9 mouse cellular contexts compared by ENCODE assay signal in the genomic region with DNA sequence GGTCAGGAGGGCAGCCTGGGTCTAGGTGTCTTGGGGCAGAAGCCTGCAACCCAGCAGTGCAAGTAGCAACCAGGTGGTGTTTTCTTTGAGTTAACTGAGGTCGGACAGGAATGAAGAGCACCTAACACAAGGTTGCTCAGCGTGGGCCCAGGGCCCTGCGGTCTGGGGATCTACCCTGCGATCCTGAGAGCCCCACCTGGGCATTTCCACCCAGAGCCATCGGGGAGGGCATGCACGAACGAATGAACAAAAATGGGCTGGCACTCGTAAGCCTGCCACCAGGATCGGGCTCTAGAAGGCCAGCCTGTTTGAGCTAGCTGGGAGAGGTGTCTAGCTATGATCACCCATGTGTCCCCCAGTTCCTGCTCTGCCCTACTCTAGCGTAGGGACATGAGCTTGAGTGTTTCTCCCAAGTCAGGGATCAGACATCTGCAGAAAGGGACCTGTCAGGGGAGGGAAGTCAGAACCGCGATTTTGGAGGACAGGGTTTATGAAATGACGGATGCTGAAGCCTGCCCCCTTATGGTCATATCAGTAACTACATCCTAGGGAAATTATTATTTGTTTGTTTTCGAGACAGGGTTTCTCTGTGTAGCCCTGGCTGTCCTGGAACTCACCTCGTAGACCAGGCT. TPM values are rescaled to one million over a fixed set of nuclear protein-coding genes. Genes with fewer than 3 reads are reported as not detected.
DNase-seq lines count a peak whose midpoint lies in the region; ATAC-seq and TF ChIP-seq lines count a peak whose summit lies in the region.
"Had no signal": no experiment of that assay in that cellular context is flagged by ENCODE, and none has a peak within 500 bp of the region (broad histone marks: within the 10 kb centered on the region; RNA-seq: fewer than 3 reads in every experiment).

No protein-coding gene starts in this region.

- no peak overlapping the region for H3K4me3 ChIP-seq in layer of hippocampus, adult 2 months
- H3K4me3 ChIP-seq: liver, embryonic 15.5 days had no signal

- peak; percentile 62 to 76 for ATAC-seq in hematopoietic stem cell, adult 5-6 weeks (replicated peaks in 1 of 2; ENCODE audit: insufficient read depth in 1 of 2, low FRiP score in 2 of 2, low TSS enrichment in 1 of 2, low read depth in 1 of 2, poor library complexity in 2 of 2, severe bottlenecking in 2 of 2)

- peak; percentile 88 for TF ChIP-seq CTCF in layer of hippocampus, adult 2 months (conservative IDR thresholded peaks at IDR 0.05)

- DNase-seq in layer of hippocampus, adult 2 months (ENCODE audit: low spot score in 2 of 2) = peak in 1 of 2 experiments; percentile 26
- DNase-seq in layer of hippocampus, postnatal 25 days (ENCODE audit: extremely low spot score in 1 of 2, low spot score in 1 of 2) = no peak
- peak; percentile 50 for DNase-seq in MN1 (ENCODE audit: low spot score)
- DNase-seq in cerebellum, postnatal 25 days = peak; percentile 52 to 53
- peak; percentile 44 for DNase-seq in lung, postnatal 14 days
- no peak for DNase-seq in ovary, postnatal 10 days (ENCODE audit: low spot score)
- no peak for DNase-seq in spleen, adult 12 weeks (ENCODE audit: low spot score)

- no peak overlapping the region for H3K27ac ChIP-seq in layer of hippocampus, adult 2 months
- H3K27ac ChIP-seq: liver, embryonic 15.5 days had no signal

RNA-seq across cellular contexts. Expression of a gene that starts 22.2 kb away (rescaled TPM):
- not detected for total RNA-seq in layer of hippocampus, adult 2 months (2021)
- total RNA-seq in layer of hippocampus, postnatal 25 days (2021) = 1 to 10 TPM in 1 of 2 experiments, not detected in 1; 1.4 TPM
- total RNA-seq in hematopoietic stem cell, adult 5-6 weeks (2017) = 22.8 TPM in 1 of 2 replicates, not detected in the other

RNA-seq across cellular contexts. Expression of a gene that starts 49.5 kb away (rescaled TPM):
- 1 to 10 TPM in 1 of 2 experiments, under 1 TPM in 1; 0.44 to 1.4 TPM for total RNA-seq in layer of hippocampus, adult 2 months (2021)
- 1 to 10 TPM in 1 of 2 experiments, under 1 TPM in 1; 0.79 to 1.3 TPM for total RNA-seq in layer of hippocampus, postnatal 25 days (2021)
- 0.30 and 1.5 TPM in 2 replicates for total RNA-seq in hematopoietic stem cell, adult 5-6 weeks (2017)

Comparison
In these comparisons a context has a peak if more than half of its experiments do, and no peak if none do; other contexts are left out.
1. DNase-seq: peak in MN1 (single experiment), cerebellum, postnatal 25 days (2 of 2) and lung, postnatal 14 days (single experiment); none in layer of hippocampus, postnatal 25 days (0 of 2), ovary, postnatal 10 days (single experiment) and spleen, adult 12 weeks (single experiment).